Comparison of ENCODE assay signal across 9 mouse cellular contexts in genomic region chr5:119427511-119428019, GRCm38 (mm10).
DNase-seq lines count a peak whose midpoint lies in the region; ATAC-seq lines count a peak whose summit lies in the region.
"Had no signal": no experiment of that assay in that cellular context is flagged by ENCODE, and none has a peak within 500 bp of the region (broad histone marks: within the 10 kb centered on the region; RNA-seq: fewer than 3 reads in every experiment).

No protein-coding gene starts in this region.

- H3K36me3 ChIP-seq in heart, embryonic 11.5 days (ENCODE audit: control insufficient read depth, insufficient read depth, low read length): no peaks in the 10 kb centered on the region
- H3K36me3 ChIP-seq in midbrain, embryonic 14.5 days (ENCODE audit: control insufficient read depth, insufficient read depth, low read length): no peaks in the 10 kb centered on the region

- no peak for ATAC-seq in heart, embryonic 11.5 days (replicated peaks; ENCODE audit: insufficient number of reproducible peaks, low FRiP score, low TSS enrichment)
- ATAC-seq in midbrain, embryonic 14.5 days (ENCODE audit: low FRiP score, low TSS enrichment): no peak
- ATAC-seq: hindbrain, postnatal 0 days had no signal

- DNase-seq in heart, adult 11 months: peak; percentile 93
- peak; percentile 21 for DNase-seq in NIH3T3 (ENCODE audit: low read depth)
- DNase-seq in heart, postnatal 10 days: peak; percentile 61 to 68
- peak; percentile 37 for DNase-seq in mesoderm, embryonic 11.5 days (ENCODE audit: low read depth, low spot score)
- no peak for DNase-seq in adrenal gland, adult 2 months
- no peak for DNase-seq in midbrain, embryonic 14.5 days
- no peak for DNase-seq in frontal cortex, postnatal 25 days (ENCODE audit: low spot score in 2 of 2)

- no peak overlapping the region for H3K9ac ChIP-seq in heart, embryonic 11.5 days (ENCODE audit: low read depth, low read length)
- no peak overlapping the region for H3K9ac ChIP-seq in midbrain, embryonic 14.5 days (replicated peaks; ENCODE audit: low read length)

- H3K27ac ChIP-seq in heart, embryonic 11.5 days (ENCODE audit: low read depth, low read length): no peak overlapping the region
- H3K27ac ChIP-seq in midbrain, embryonic 14.5 days (replicated peaks; ENCODE audit: low read depth, low read length): no peak overlapping the region
- H3K27ac ChIP-seq: hindbrain, postnatal 0 days had no signal

- 82% methylated on average over 12 of the region's 12 CpGs for WGBS in heart, embryonic 11.5 days (ENCODE audit: insufficient replicate concordance)
- WGBS in midbrain, embryonic 14.5 days: 88% methylated on average over 12 of the region's 12 CpGs

- no peaks in the 10 kb centered on the region for H3K4me1 ChIP-seq in heart, embryonic 11.5 days (ENCODE audit: control insufficient read depth, insufficient read depth, low read length)
- no peaks in the 10 kb centered on the region for H3K4me1 ChIP-seq in midbrain, embryonic 14.5 days (ENCODE audit: control insufficient read depth, insufficient read depth, low read length)

- intact Hi-C loops in heart, postnatal 10 days (cut with DNase I): no loop called here

- peaks cover 4% of the 10 kb centered on the region; the same call in 1 of the 2 replicates for H3K27me3 ChIP-seq in heart, embryonic 11.5 days (ENCODE audit: control insufficient read depth, insufficient read depth, low read length)
- no peaks in the 10 kb centered on the region for H3K27me3 ChIP-seq in midbrain, embryonic 14.5 days (ENCODE audit: control insufficient read depth, insufficient read depth, low read length)

- H3K9me3 ChIP-seq in heart, embryonic 11.5 days (replicated peaks; ENCODE audit: control insufficient read depth, low read length): no peaks in the 10 kb centered on the region; the same call in 1 of the 2 replicates
- peaks cover 4% of the 10 kb centered on the region; the same call in 1 of the 2 replicates for H3K9me3 ChIP-seq in midbrain, embryonic 14.5 days (ENCODE audit: control insufficient read depth, low read length)

- no peak overlapping the region for H3K4me2 ChIP-seq in heart, embryonic 11.5 days
- no peak overlapping the region for H3K4me2 ChIP-seq in midbrain, embryonic 14.5 days (ENCODE audit: low read length)

- no peak overlapping the region for H3K4me3 ChIP-seq in heart, embryonic 11.5 days (ENCODE audit: low read depth, low read length)
- no peak overlapping the region for H3K4me3 ChIP-seq in midbrain, embryonic 14.5 days (replicated peaks; ENCODE audit: low read depth, low read length)

Comparison
In these comparisons a context has a peak if more than half of its experiments do, and no peak if none do; other contexts are left out.
1. DNase-seq: peak in heart, adult 11 months (single experiment), NIH3T3 (single experiment), heart, postnatal 10 days (2 of 2) and mesoderm, embryonic 11.5 days (single experiment); none in adrenal gland, adult 2 months (single experiment), midbrain, embryonic 14.5 days (single experiment) and frontal cortex, postnatal 25 days (0 of 2).